Mouse (Mus musculus) heart, adult 18-20 months (tissue): ENCODE results near the gene Flvcr2. TPM values are rescaled to one million over a fixed set of nuclear protein-coding genes. Genes with fewer than 3 reads are reported as not detected.
A peak's percentile ranks its signal among the peaks of the same experiment; 100 is the strongest.

Source experiments
- DNase-seq, 2 experiments: peaks; one replicate each; pipeline ENCODE4 v3.0.0; 2021 to 2022; ENCODE audit warnings: mixed read lengths in 1 of 2
- microRNA-seq, 2 experiments: library from miRNA; unstranded; fragments of <30 nt; microRNA quantifications; one replicate each; pipeline ENCODE4 v1.2.0; 2022
- total RNA-seq, 2 experiments: library from RNA; stranded (reverse); gene quantifications; 2 replicates each; pipeline ENCODE4 v1.2.3; 2021

Flvcr2 gene
- total RNA-seq, 2 experiments from 2014 or later, result 2.2 to 3.2 TPM

- peak; percentile 27 to 40 for DNase-seq
Measured at GRCm38 (mm10) chr12:85859511-85860189, 113.3 kb downstream of the Flvcr2 start.

- DNase-seq, result no peak
Measured at GRCm38 (mm10) chr12:85862514-85862913, 116.2 kb downstream of the Flvcr2 start.

Small RNA genes within 50 kb of the gene (microRNA-seq; reads per million reads assigned to microRNA genes)
- 0 reads per million in 2 experiments for gene Gm47285

Other genes starting within 250 kb of the Flvcr2 start
- 10 to 100 TPM; 14.8 to 16.5 TPM for gene Jdp2, start 147.5 kb upstream of the Flvcr2 start, total RNA-seq
- gene Batf, start 59.9 kb upstream of the Flvcr2 start, total RNA-seq, result 1 to 10 TPM; 1.1 to 1.9 TPM
- 1 to 10 TPM; 4.7 to 8.0 TPM for gene Erg28, start 78.0 kb downstream of the Flvcr2 start, total RNA-seq
- gene Ttll5, start 78.1 kb downstream of the Flvcr2 start, total RNA-seq, result 10 to 100 TPM; 13.2 to 15.8 TPM